Mouse (Mus musculus) MEL (cell line): ENCODE data around the gene Gm28053. TPM values are rescaled to one million over a fixed set of nuclear protein-coding genes. Genes with fewer than 3 reads are reported as not detected.

Experiments used
- DNase-seq: peaks from one replicate; pipeline ENCODE4 v3.0.0; 2011; ENCODE audit warnings: low read depth, low spot score
- H3K27ac ChIP-seq: 2 replicates; pipeline ENCODE4 v1.5.1; 2012; ENCODE audit warnings: low read depth, mild to moderate bottlenecking, control low read depth, low read length, moderate library complexity; ENCODE audit not compliant: control insufficient read depth
- H3K27me3 ChIP-seq, 2 experiments: fragments of 150-350 bp in 1 of 2; sonication (generic) in 1 of 2; 2 replicates each; pipeline ENCODE4 v1.6.1; 2012; ENCODE audit warnings: low read length in 2 of 2, mild to moderate bottlenecking in 2 of 2, improper control_type of control experiment in 1 of 2, moderate library complexity in 1 of 2; ENCODE audit not compliant: insufficient read depth in 2 of 2, control insufficient read depth in 1 of 2
- H3K36me3 ChIP-seq, 2 experiments: 2 replicates each; pipeline ENCODE4 v1.6.1; 2012 to 2014; ENCODE audit warnings: low read length in 2 of 2, improper control_type of control experiment in 1 of 2, inconsistent platforms in 1 of 2, mild to moderate bottlenecking in 1 of 2; ENCODE audit not compliant: insufficient read depth in 2 of 2, control insufficient read depth in 1 of 2
- H3K4me1 ChIP-seq, 2 experiments: fragments of 150-350 bp in 1 of 2; sonication (generic) in 1 of 2; 2 replicates each; pipeline ENCODE4 v1.6.1; 2012; ENCODE audit warnings: low read length in 2 of 2, improper control_type of control experiment in 1 of 2, mild to moderate bottlenecking in 1 of 2; ENCODE audit not compliant: insufficient read depth in 2 of 2, control insufficient read depth in 1 of 2
- H3K4me3 ChIP-seq, 2 experiments: fragments of 150-350 bp in 1 of 2; sonication (generic) in 1 of 2; 2 replicates each; pipeline ENCODE4 v1.5.1; 2012; ENCODE audit warnings: low read depth in 2 of 2, low read length in 2 of 2, mild to moderate bottlenecking in 2 of 2, moderate library complexity in 2 of 2, control low read depth in 1 of 2, improper control_type of control experiment in 1 of 2; ENCODE audit not compliant: control insufficient read depth in 1 of 2, insufficient read depth in 1 of 2
- H3K79me2 ChIP-seq: 2 replicates; pipeline ENCODE4 v1.6.1; 2012; ENCODE audit warnings: mild to moderate bottlenecking, low read length, moderate library complexity; ENCODE audit not compliant: control insufficient read depth, poor library complexity, insufficient read depth
- H3K9ac ChIP-seq: 2 replicates; pipeline ENCODE4 v1.6.1; 2012; ENCODE audit warnings: low read depth, mild to moderate bottlenecking, control low read depth, low read length, moderate library complexity; ENCODE audit not compliant: control insufficient read depth, poor library complexity, severe bottlenecking
- H3K9me3 ChIP-seq: fragments of 150-350 bp; sonication (generic); replicated peaks from 2 replicates; pipeline ENCODE4 v1.6.1; 2012; ENCODE audit warnings: mild to moderate bottlenecking, low read length, improper control_type of control experiment, moderate library complexity; ENCODE audit not compliant: insufficient read depth
- CHD2 ChIP-seq: IDR thresholded peaks from 2 replicates; pipeline ENCODE4 v1.6.1; 2011; ENCODE audit warnings: low read length, improper control_type of control experiment
- CTCF ChIP-seq, 3 experiments: IDR thresholded peaks in 2 of 3; conservative IDR thresholded peaks in 1 of 3; 2 replicates each; pipeline ENCODE4 v1.5.1; 2011 to 2012; ENCODE audit warnings: low read length in 3 of 3, low read depth in 2 of 3, mild to moderate bottlenecking in 2 of 3, improper control_type of control experiment in 1 of 3, inconsistent platforms in 1 of 3, mixed read lengths in 1 of 3, moderate library complexity in 1 of 3; ENCODE audit not compliant: control insufficient read depth in 1 of 3, insufficient read depth in 1 of 3, poor library complexity in 1 of 3, severe bottlenecking in 1 of 3
- EP300 ChIP-seq, 2 experiments: IDR thresholded peaks; 2 replicates each; pipeline ENCODE4 v1.6.1; 2011; ENCODE audit warnings: improper control_type of control experiment in 2 of 2, low read length in 2 of 2, low read depth in 1 of 2, mild to moderate bottlenecking in 1 of 2
- ETS1 ChIP-seq: IDR thresholded peaks from 2 replicates; pipeline ENCODE4 v1.6.1; 2012; ENCODE audit warnings: low read depth, mild to moderate bottlenecking, inconsistent platforms, low read length, improper control_type of control experiment, moderate library complexity
- GABPA ChIP-seq: IDR thresholded peaks from 2 replicates; pipeline ENCODE4 v1.6.1; 2012; ENCODE audit warnings: low read depth, mild to moderate bottlenecking, inconsistent platforms, low read length, improper control_type of control experiment, moderate library complexity
- GATA1 ChIP-seq: IDR thresholded peaks from 2 replicates; pipeline ENCODE4 v1.6.1; 2011; ENCODE audit warnings: low read depth, low read length, improper control_type of control experiment
- HCFC1 ChIP-seq: IDR thresholded peaks from 2 replicates; pipeline ENCODE4 v1.6.1; 2012; ENCODE audit warnings: low read depth, mild to moderate bottlenecking, inconsistent platforms, low read length, improper control_type of control experiment, moderate library complexity
- JUND ChIP-seq: IDR thresholded peaks from 2 replicates; pipeline ENCODE4 v1.6.1; 2011; ENCODE audit warnings: low read depth, mild to moderate bottlenecking, improper control_type of control experiment, low read length
- KAT2A ChIP-seq: conservative IDR thresholded peaks from 2 replicates; pipeline ENCODE4 v1.6.1; 2012; ENCODE audit warnings: low read depth, low read length, improper control_type of control experiment, inconsistent platforms
- MAFK ChIP-seq: IDR thresholded peaks from 2 replicates; pipeline ENCODE4 v1.6.1; 2011; ENCODE audit warnings: low read depth, mild to moderate bottlenecking, low read length, improper control_type of control experiment, borderline replicate concordance
- MAX ChIP-seq: IDR thresholded peaks from 2 replicates; pipeline ENCODE4 v1.6.1; 2011; ENCODE audit warnings: low read length, improper control_type of control experiment
- MXI1 ChIP-seq: IDR thresholded peaks from 2 replicates; pipeline ENCODE4 v1.6.1; 2011; ENCODE audit warnings: mild to moderate bottlenecking, low read depth, low read length, improper control_type of control experiment
- MYB ChIP-seq: IDR thresholded peaks from 2 replicates; pipeline ENCODE4 v1.6.1; 2011; ENCODE audit warnings: mild to moderate bottlenecking, low read depth, low read length, improper control_type of control experiment
- MYC ChIP-seq: IDR thresholded peaks from 2 replicates; pipeline ENCODE4 v1.6.1; 2011; ENCODE audit warnings: low read depth, mild to moderate bottlenecking, low read length, improper control_type of control experiment, moderate library complexity
- NELFE ChIP-seq: IDR thresholded peaks from 2 replicates; pipeline ENCODE4 v1.6.1; 2011; ENCODE audit warnings: low read depth, low read length, improper control_type of control experiment
- NRF1 ChIP-seq: IDR thresholded peaks from 2 replicates; pipeline ENCODE4 v1.6.1; 2014; ENCODE audit warnings: low read depth, mild to moderate bottlenecking, inconsistent platforms, low read length, improper control_type of control experiment, moderate library complexity; ENCODE audit not compliant: poor library complexity, insufficient read depth, severe bottlenecking
- POLR2AphosphoS2 ChIP-seq: IDR thresholded peaks from 2 replicates; pipeline ENCODE4 v1.6.1; 2011; ENCODE audit warnings: low read length, improper control_type of control experiment
- TBP ChIP-seq: IDR thresholded peaks from 2 replicates; pipeline ENCODE4 v1.8.0; 2011; ENCODE audit warnings: low read depth, low read length, improper control_type of control experiment
- TCF12 ChIP-seq: IDR thresholded peaks from 2 replicates; pipeline ENCODE4 v1.6.1; 2014; ENCODE audit warnings: low read depth, mild to moderate bottlenecking, inconsistent platforms, low read length, improper control_type of control experiment, moderate library complexity
- USF1 ChIP-seq: IDR thresholded peaks from 2 replicates; pipeline ENCODE4 v1.6.1; 2014; ENCODE audit warnings: low read depth, mild to moderate bottlenecking, inconsistent platforms, low read length, improper control_type of control experiment, moderate library complexity
- USF2 ChIP-seq, 2 experiments: IDR thresholded peaks; 2 replicates each; pipeline ENCODE4 v1.6.1; 2011 to 2012; ENCODE audit warnings: improper control_type of control experiment in 2 of 2, low read length in 2 of 2, borderline replicate concordance in 1 of 2, inconsistent platforms in 1 of 2, low read depth in 1 of 2, mild to moderate bottlenecking in 1 of 2; ENCODE audit not compliant: insufficient read depth in 1 of 2
- ZMIZ1 ChIP-seq: IDR thresholded peaks from 2 replicates; pipeline ENCODE4 v1.6.1; 2012; ENCODE audit warnings: low read depth, mild to moderate bottlenecking, inconsistent platforms, low read length, improper control_type of control experiment, moderate library complexity
- polyA plus RNA-seq, 2 experiments: library from polyadenylated mRNA; stranded (reverse) in 1 of 2; unstranded in 1 of 2; fragments of >175 nt in 1 of 2; fragments of >200 nt in 1 of 2; gene quantifications; 2 replicates each; pipeline versions ENCODE4 v1.2.1 to v1.2.4; 2012; ENCODE audit warnings: low replicate concordance in 2 of 2, low read depth in 1 of 2; ENCODE audit not compliant: insufficient read length in 2 of 2, insufficient read depth in 1 of 2, missing spikeins in 1 of 2
- total RNA-seq: library from RNA; depleted of rRNA; stranded (reverse); fragments of 300-350 nt; gene quantifications from 2 replicates; pipeline ENCODE4 v1.2.3, GENCODE M21; 2012

The Gm28053 gene
- total and polyA plus RNA-seq, 3 experiments: not detected

DNA sequence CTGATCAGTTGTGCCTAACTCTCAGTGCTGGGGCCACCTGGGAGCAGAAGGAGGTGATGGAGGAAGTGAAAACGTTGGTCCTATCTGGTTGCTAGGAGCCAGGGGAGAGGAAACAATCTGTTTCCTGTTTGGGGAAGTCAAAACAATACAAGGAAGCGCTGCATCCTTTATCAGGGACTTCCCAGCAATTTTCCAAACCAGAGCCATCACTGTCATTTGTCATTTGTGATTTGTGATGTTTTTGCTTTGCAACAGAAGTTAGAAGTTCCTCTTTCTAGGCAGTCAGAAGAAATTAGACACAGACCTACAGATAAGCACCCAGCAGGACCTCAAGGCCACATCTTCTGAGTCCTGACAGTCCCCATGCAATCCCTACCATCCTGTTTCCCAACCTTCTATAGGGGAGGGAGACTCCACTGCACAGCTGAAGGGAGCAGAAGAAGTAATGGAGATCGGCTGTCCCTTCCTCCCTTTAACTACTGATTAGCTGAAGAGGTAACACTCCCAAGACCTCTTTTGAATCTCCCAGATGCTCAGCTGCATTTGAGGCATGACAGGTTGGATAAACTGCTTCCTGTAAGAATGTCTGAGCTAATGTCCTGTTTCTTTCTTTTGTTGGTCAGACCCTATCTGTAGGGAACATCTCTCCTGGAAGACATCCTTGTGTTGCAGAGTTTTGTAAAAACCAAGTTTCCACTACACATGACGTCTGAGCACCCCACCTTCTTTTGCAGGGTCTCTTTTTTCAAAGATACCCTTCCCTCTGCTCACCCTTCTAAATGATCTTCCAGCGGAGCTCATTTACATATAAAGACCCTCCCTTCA, 17.9 kb upstream of the Gm28053 start:
- H3K27ac ChIP-seq: no peak overlapping the region
- H3K36me3 ChIP-seq: no peaks in the 10 kb centered on the region
- peak; percentile 13 for DNase-seq
- H3K27me3 ChIP-seq: no peaks in the 10 kb centered on the region
- H3K79me2 ChIP-seq: no peaks in the 10 kb centered on the region
- H3K4me1 ChIP-seq: no peaks in the 10 kb centered on the region
- TF ChIP-seq EP300 (IDR thresholded peaks at IDR 0.05; ENCODE audit: low read depth in 1 of 2, low read length in 2 of 2) (no peak), MAFK (no peak), NELFE (no peak), GABPA (no peak), KAT2A (no peak), CTCF (IDR thresholded peaks at IDR 0.05 in 2 of 3, conservative IDR thresholded peaks at IDR 0.05 in 1 of 3; ENCODE audit: control insufficient read depth in 1 of 3, insufficient read depth in 1 of 3, low read depth in 2 of 3, low read length in 3 of 3, poor library complexity in 1 of 3, severe bottlenecking in 1 of 3) (no peak), MYC (no peak), TBP (no peak), JUND (no peak), USF1 (no peak), USF2 (IDR thresholded peaks at IDR 0.05; ENCODE audit: borderline replicate concordance in 1 of 2, insufficient read depth in 1 of 2, low read depth in 1 of 2, low read length in 2 of 2) (no peak), MYB (no peak), GATA1 (no peak), HCFC1 (no peak), ETS1 (no peak), ZMIZ1 (no peak), MXI1 (no peak), MAX (no peak), TCF12 (no peak)
- H3K4me3 ChIP-seq: no peak overlapping the region
- no peak overlapping the region for H3K9ac ChIP-seq
- no peaks in the 10 kb centered on the region for H3K9me3 ChIP-seq

DNA sequence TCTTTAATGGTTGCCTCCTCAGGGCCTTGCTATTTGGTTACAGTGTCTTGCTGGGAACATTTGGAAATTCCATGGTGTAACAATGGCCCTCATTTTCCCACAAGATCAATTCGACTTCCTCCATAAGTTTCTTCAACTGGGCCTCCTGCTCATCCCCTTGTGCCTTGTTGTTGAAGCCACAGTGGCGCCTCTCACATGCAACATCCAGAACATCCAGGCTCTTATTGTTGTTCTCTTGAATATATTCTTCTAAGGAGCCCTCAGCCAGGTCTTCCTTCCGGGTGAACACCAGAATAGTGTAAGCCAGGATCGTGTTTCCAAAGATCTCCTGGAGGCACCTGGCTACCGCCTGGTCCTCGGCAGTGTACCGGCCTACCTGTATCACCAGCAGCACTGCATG, 16.3 kb upstream of the Gm28053 start:
- Histone ChIP-seq H3K79me2 (no peaks in the 10 kb centered on the region), H3K9ac (no peak overlapping the region), H3K4me1 (no peaks in the 10 kb centered on the region), H3K9me3 (no peaks in the 10 kb centered on the region), H3K27ac (no peak overlapping the region), H3K36me3 (no peaks in the 10 kb centered on the region), H3K27me3 (peaks cover 0 to 2% of the 10 kb centered on the region in 2 experiments; a peak in 1 of 4 replicates), H3K4me3 (no peak overlapping the region)
- TF ChIP-seq POLR2AphosphoS2: no peak
- no peak for TF ChIP-seq HCFC1
- no peak for TF ChIP-seq NRF1
- TF ChIP-seq CHD2: no peak
- no peak for DNase-seq
